Mouse (Mus musculus): ENCODE measurements around the gene Mid2.

DNA sequence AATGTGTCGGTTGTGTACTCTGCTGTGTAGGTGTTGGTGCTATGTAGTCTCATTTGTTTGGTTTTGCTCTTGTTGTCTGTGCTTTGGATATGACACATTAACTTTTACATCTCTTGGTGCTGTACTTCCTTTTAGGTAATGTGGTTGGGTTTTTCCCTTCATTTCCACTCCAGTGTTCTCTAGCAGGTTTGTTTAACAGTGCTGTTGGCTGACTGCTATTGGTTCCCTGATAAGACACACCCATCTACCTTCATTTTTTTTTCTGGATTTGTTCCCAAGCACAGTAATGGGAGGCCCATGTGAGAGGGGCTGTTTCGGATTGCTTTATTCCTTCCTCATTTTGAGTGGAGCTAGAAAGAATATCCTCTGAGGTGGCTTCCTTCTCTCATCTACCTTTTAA, 883 bp upstream of the Mid2 start:
- TF ChIP-seq CTCF (IDR thresholded peaks at IDR 0.05) (no peak), EP300 (IDR thresholded peaks at IDR 0.05) (no peak)
